Mouse (Mus musculus) brain, embryonic 14.5 days (tissue): Measurements from ENCODE around the gene Atrip. TPM values are rescaled to one million over a fixed set of nuclear protein-coding genes. Genes with fewer than 3 reads are reported as not detected.

Experiments used
- DNase-seq: peaks from one replicate; pipeline ENCODE4 v3.0.0-alpha.2; 2011; ENCODE audit warnings: low read depth
- CTCF ChIP-seq: fragments of 200-500 bp; IDR thresholded peaks from 2 replicates; pipeline ENCODE4 v1.5.1; 2012; ENCODE audit warnings: inconsistent platforms, mild to moderate bottlenecking, moderate library complexity, borderline replicate concordance; ENCODE audit not compliant: insufficient read depth, insufficient read length; ENCODE audit errors: extremely low read depth
- POLR2A ChIP-seq: fragments of 200-500 bp; IDR thresholded peaks from 2 replicates; pipeline ENCODE4 v1.6.1; 2012; ENCODE audit warnings: mild to moderate bottlenecking, inconsistent platforms, borderline replicate concordance; ENCODE audit not compliant: poor library complexity, insufficient read depth, insufficient read length, severe bottlenecking; ENCODE audit errors: extremely low read depth
- polyA plus RNA-seq: library from polyadenylated mRNA; depleted of rRNA; stranded (reverse); fragments of >200 nt; gene quantifications from 2 replicates; pipeline ENCODE4 v1.2.3, GENCODE M21; 2012; rRNA removed

The Atrip gene
- polyA plus RNA-seq, 1 experiment = 43.6 TPM

DNA sequence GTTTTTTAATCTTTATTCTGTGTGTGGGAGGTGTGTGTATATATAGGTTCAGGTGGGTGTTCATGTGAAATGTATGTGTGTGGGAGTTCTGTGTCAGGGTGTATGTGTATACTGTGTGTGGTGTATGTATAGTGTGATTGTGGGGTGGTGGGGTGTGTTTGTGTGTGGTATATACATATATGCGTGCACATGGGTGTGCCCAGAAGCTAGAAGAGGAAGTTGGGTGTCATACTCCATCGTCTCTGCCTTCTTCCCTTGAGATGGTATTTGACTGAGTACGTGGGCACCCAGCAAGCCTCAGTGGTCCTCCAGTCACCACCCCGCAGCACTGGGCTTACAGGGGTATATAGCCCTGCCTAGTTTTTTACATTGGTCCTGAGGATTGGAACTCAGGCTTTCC is 52.5 kb downstream of the Atrip start:
- DNase-seq = no peak
- TF ChIP-seq CTCF = no peak
- TF ChIP-seq POLR2A = no peak

DNA sequence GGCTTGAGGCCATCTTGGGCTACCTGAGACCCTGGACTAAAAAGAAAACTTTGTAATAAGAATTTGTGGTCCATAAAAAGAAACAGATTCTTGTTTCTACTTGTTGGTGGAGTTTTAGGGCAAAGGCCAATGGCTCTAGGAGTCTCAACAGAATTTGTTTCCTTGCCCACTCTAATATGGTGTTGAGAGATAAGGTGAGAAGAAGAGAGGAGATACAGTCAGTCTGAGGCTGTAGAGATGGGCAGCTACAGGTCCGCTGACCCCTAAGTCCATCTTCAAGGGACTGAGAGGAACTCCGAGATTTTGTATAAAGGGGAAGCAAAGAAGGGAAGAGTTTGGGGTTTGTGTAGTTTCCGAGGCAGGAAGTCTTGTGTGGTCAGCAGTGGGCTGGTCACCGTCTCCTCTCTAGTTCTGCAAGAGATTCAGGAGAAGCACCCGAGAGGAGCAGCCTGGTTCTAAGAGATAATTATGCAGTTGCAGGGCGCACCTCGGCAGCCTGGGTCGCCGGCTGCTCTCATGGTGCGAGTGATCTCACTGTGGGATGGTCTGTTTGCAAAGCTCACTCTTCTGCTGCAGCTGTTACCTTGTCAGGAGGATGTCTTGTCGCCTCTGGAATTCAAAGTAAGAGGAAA is 56.8 kb downstream of the Atrip start:
- TF ChIP-seq POLR2A (no peak), CTCF (no peak)
- no peak for DNase-seq

DNA sequence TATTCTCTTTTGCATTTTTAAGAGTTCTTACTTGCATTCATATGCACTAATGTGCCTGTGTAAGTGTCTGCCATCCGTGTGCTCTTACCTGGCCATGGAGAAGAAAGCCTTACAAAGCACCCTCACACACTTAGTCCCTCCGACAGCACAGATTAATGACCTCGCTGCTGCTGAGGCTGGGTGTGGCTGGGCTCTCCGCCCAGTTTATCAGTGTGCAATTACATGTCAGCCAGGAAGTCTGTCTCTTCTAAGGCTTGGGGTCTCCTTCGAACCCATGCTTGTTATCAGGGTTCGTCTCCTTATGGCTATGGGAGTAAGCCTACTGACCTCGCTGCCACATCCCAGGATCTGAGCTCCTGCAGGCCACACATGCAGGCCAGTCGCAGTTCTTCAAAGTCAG is 58.5 kb downstream of the Atrip start:
- TF ChIP-seq POLR2A (no peak), CTCF (no peak)
- DNase-seq = no peak

DNA sequence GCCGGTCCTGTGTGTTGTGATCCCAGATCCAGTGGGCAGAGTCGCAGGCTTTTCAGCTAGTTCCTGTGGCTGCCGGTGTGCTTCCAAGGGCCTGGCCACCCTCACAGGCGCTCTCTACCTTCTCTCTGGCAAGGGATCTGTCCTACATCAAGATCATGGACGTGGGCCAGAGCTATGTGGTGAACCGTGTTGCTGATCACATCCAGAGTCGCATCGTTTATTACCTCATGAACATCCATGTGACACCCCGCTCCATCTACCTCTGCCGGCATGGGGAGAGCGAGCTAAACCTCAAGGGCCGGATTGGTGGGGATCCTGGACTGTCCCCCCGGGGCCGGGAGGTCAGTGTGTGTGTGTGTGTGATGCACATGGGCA is 63.6 kb downstream of the Atrip start:
- TF ChIP-seq CTCF (no peak), POLR2A (no peak)
- DNase-seq = no peak

DNA sequence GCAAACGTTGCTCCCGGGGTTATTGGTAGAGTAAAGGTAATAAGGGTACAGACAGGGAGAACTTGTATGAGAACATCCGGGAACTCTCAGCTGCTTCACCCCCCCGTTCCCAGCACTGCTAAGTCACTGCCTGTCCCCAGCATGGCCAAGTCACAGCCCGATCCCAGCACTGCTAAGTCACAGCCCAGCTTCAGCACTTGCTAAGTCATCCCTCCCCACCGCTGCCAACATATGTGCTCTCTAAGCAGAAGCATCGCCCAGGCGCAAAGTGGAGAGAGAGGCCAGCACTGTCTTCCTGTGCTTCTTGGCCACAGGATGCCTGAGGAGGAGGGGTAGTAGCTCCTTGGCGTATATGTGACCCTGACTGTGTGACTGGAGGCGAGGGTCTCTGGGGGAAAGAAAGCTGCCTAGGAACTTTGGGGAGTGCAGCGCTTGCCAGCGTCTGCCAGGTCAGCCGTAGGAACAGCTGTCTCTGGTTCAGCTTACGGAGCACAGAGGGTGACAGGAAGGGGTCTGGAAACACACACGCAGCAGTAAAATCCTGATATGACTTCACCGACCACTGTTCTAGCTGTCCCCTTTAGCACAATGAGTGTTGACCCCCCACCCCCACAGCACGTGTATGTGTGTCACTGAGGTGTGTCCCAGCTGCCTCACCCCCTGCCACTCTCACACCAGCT is 64.1 kb downstream of the Atrip start:
- DNase-seq = no peak
- no peak for TF ChIP-seq CTCF
- TF ChIP-seq POLR2A = no peak

DNA sequence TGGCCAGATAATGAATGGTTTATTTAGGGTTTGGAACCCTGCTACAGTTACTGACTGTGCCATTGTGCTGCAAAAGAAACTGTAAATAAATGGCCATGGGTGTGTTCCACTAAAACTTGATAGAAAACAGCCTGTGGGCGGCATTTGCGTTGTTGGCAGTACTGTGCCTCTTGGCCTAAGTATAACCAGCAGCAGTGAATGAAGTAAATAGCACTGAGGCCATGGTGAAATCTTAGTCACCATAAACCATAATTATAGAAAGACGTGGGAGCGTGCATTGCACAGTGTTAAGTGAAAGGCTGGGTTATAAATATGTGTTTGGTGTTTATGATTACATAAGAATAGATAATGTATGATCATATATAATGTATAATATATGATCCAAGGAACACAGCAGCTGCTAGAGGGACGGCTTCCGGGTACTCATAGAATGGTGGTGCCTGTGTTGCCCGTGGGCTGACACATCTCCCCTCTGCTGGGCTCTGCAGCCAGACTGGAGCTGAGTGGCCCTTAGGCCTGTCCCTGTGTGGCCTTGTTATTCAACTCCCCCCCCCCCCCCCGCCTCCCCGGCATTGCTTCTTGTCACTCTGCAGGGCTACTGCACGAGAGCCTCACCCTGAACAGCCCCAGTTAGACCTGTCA is 64.8 kb downstream of the Atrip start:
- DNase-seq = no peak
- TF ChIP-seq POLR2A = no peak
- no peak for TF ChIP-seq CTCF

DNA sequence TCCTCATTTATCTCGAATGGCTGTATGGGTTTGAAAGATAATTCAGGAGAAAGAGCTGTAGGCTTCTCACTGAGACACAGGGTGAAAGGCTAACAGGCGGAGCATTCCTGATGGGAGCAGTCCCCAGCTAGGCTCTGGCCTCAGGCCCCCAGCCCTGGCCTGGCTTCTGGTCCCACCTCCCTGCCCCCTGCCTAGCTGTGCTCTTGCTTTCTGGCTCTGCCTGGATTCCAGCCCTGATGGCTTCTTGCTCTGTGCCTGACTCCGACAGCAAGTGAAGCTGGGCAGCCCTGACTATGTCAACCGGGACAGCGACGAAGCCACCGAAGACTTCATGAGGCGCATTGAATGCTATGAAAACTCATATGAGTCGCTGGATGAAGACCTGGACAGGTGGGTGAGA is 65.8 kb downstream of the Atrip start:
- TF ChIP-seq CTCF (no peak), POLR2A (no peak)
- DNase-seq = no peak

Other genes with a start within 250 kb of the Atrip start
- 110 and 130 TPM in 2 replicates for gene Celsr3, start 247.8 kb downstream of the Atrip start, polyA plus RNA-seq
- 22.4 and 23.1 TPM in 2 replicates for gene Slc26a6, start 220.8 kb downstream of the Atrip start, polyA plus RNA-seq
- 0.76 and 0.88 TPM in 2 replicates for gene Tmem89, start 159.5 kb downstream of the Atrip start, polyA plus RNA-seq
- gene Uqcrc1, start 137.5 kb downstream of the Atrip start, polyA plus RNA-seq = 363 and 420 TPM in 2 replicates
- 7.5 and 8.3 TPM in 2 replicates for gene Col7a1, start 120.5 kb downstream of the Atrip start, polyA plus RNA-seq
- 0.75 and 0.96 TPM in 2 replicates for gene Ucn2, start 88.1 kb downstream of the Atrip start, polyA plus RNA-seq
- 32.0 and 35.3 TPM in 2 replicates for gene Pfkfb4, start 82.3 kb downstream of the Atrip start, polyA plus RNA-seq
- 78.6 and 83.1 TPM in 2 replicates for gene Shisa5, start 35.6 kb downstream of the Atrip start, polyA plus RNA-seq
- gene Trex1, start 14.4 kb downstream of the Atrip start, polyA plus RNA-seq = 48.3 and 61.0 TPM in 2 replicates
- gene Ccdc51, start 8.4 kb upstream of the Atrip start, polyA plus RNA-seq = 9.7 and 12.5 TPM in 2 replicates
- gene Tma7, start 8.5 kb upstream of the Atrip start, polyA plus RNA-seq = 161 and 195 TPM in 2 replicates
- gene Plxnb1, start 21.3 kb upstream of the Atrip start, polyA plus RNA-seq = 67.5 and 82.1 TPM in 2 replicates
- not detected in 2 replicates for gene Fbxw21, start 87.9 kb upstream of the Atrip start, polyA plus RNA-seq
- gene Fbxw13, start 121.9 kb upstream of the Atrip start, polyA plus RNA-seq = not detected in 2 replicates
- gene Fbxw20, start 160.6 kb upstream of the Atrip start, polyA plus RNA-seq = not detected in 2 replicates
- not detected in 2 replicates for gene Fbxw14, start 213.6 kb upstream of the Atrip start, polyA plus RNA-seq